Mouse (Mus musculus) spleen, postnatal 14 days (tissue): ENCODE data around the gene Rbp4.

Experiments
- DNase-seq, 2 experiments: peaks; one replicate each; pipeline ENCODE4 v3.0.0; 2021 to 2022; ENCODE audit warnings: low spot score in 2 of 2

Rbp4 gene

GRCm38 (mm10) chr19:38125219-38125610, at the start of gene Rbp4:
TSS of gene Rbp4 (minus strand) at chr19:38125281.
- no peak for DNase-seq

- no peak for DNase-seq
Measured at GRCm38 (mm10) chr19:38164633-38165032, 39.6 kb upstream of the Rbp4 start.

GRCm38 (mm10) chr19:38161648-38162354, 36.7 kb upstream of the Rbp4 start:
- no peak for DNase-seq

GRCm38 (mm10) chr19:38156243-38156642, 31.2 kb upstream of the Rbp4 start:
- DNase-seq: no peak

GRCm38 (mm10) chr19:38143540-38144271, 18.6 kb upstream of the Rbp4 start:
- DNase-seq: no peak

GRCm38 (mm10) chr19:38134806-38135205, 9.7 kb upstream of the Rbp4 start:
- no peak for DNase-seq

GRCm38 (mm10) chr19:38133986-38134385, 8.9 kb upstream of the Rbp4 start:
- DNase-seq: no peak

- DNase-seq: no peak
Measured at GRCm38 (mm10) chr19:38132481-38132880, 7.4 kb upstream of the Rbp4 start, which contains the start of gene Pde6c. TSS of gene Pde6c (plus strand) at chr19:38132781.

GRCm38 (mm10) chr19:38126656-38127055, 1.6 kb upstream of the Rbp4 start:
- no peak for DNase-seq

- DNase-seq: no peak
Measured at GRCm38 (mm10) chr19:38124401-38125218, 471 bp downstream of the Rbp4 start.

GRCm38 (mm10) chr19:38123921-38124320, 1.2 kb downstream of the Rbp4 start:
- DNase-seq: no peak

- no peak for DNase-seq
Measured at GRCm38 (mm10) chr19:38120123-38120760, 4.8 kb downstream of the Rbp4 start.

GRCm38 (mm10) chr19:38114834-38115491, 10.1 kb downstream of the Rbp4 start:
- DNase-seq: no peak

- DNase-seq: no peak
Measured at GRCm38 (mm10) chr19:38112575-38112974, 12.5 kb downstream of the Rbp4 start.

- no peak for DNase-seq
Measured at GRCm38 (mm10) chr19:38111056-38111455, 14.0 kb downstream of the Rbp4 start.

- DNase-seq: no peak
Measured at GRCm38 (mm10) chr19:38109506-38110242, 15.4 kb downstream of the Rbp4 start.

GRCm38 (mm10) chr19:38107871-38108270, 17.2 kb downstream of the Rbp4 start:
- DNase-seq: no peak

GRCm38 (mm10) chr19:38096858-38097758, 28.0 kb downstream of the Rbp4 start, which contains the start of gene Ffar4:
TSS of gene Ffar4 (plus strand) at chr19:38097071.
- DNase-seq: no peak

GRCm38 (mm10) chr19:38096231-38096630, 28.9 kb downstream of the Rbp4 start:
- no peak for DNase-seq
